Mouse (Mus musculus) adrenal gland, postnatal 14 days (tissue): ENCODE results near the gene Ppp1r37. TPM values are rescaled to one million over a fixed set of nuclear protein-coding genes. Genes with fewer than 3 reads are reported as not detected.
"Not testable (repeated sequence)": the region's sequence is repeated elsewhere in the genome, so short reads cannot be mapped to it uniquely, and the experiment has no call there.

Source experiments
- DNase-seq: peaks from one replicate; pipeline ENCODE4 v3.0.0; 2021; ENCODE audit warnings: mixed read lengths
- long read RNA-seq, 2 experiments: library from polyadenylated mRNA; stranded (forward); transcript quantifications; one replicate each; pipeline ENCODE4 v2.0.0; 2021
- total RNA-seq: library from RNA; stranded (reverse); gene quantifications from 2 replicates; pipeline ENCODE4 v1.2.3, GENCODE M21; 2021

The Ppp1r37 gene
- 58.8 and 64.2 TPM in 2 replicates for total RNA-seq
- long read RNA-seq, experiment 1, transcript Ppp1r37-201 (13 exons, 3,816 nt) = major isoform, 7 of 17 reads
- long read RNA-seq, experiment 1, partial matches to known transcripts = 3 of 17 reads
- long read RNA-seq, experiment 1, other reads (novel, unspliced or antisense) = 7 of 17 reads
- long read RNA-seq, experiment 2, transcript Ppp1r37-201 (13 exons, 3,816 nt) = major isoform, 6 of 14 reads
- long read RNA-seq, experiment 2, partial matches to known transcripts = 1 of 14 reads
- long read RNA-seq, experiment 2, other reads (novel, unspliced or antisense) = 7 of 14 reads

GRCm38 (mm10) chr7:19562643-19563410, at the start of gene Ppp1r37:
Gene Ppp1r37, minus strand, starts transcription at chr7:19563076.
- peak; percentile 58 for DNase-seq

GRCm38 (mm10) chr7:19610969-19611368, 48.1 kb upstream of the Ppp1r37 start:
- DNase-seq = no peak

- no peak for DNase-seq
Observed at GRCm38 (mm10) chr7:19609641-19610332, 46.9 kb upstream of the Ppp1r37 start.

DNA sequence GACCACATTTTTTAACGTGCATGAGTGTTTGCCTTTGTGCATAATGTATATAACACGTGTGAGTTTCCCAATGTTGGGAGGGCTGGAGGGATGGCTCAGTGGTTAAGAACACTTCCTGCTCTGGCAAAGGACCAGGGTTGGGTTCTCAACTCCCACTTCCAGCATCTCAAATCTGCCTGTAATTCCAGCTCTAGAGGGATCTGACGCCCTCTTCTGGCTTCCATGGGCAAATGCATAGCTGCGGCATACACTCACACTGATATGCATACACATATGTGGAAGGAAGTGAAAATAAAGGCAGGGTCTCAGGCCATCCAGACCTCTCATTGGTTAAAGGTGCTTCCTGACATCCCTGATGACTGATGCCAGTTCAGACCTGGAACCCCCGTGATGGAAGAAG, 44.4 kb upstream of the Ppp1r37 start:
- no peak for DNase-seq

GRCm38 (mm10) chr7:19604606-19605214, 41.8 kb upstream of the Ppp1r37 start:
- not testable (repeated sequence) for DNase-seq

GRCm38 (mm10) chr7:19603849-19604605, 41.2 kb upstream of the Ppp1r37 start, which contains the start of gene Clasrp:
Gene Clasrp, minus strand, starts transcription at chr7:19604486.
- DNase-seq = peak; percentile 99

DNA sequence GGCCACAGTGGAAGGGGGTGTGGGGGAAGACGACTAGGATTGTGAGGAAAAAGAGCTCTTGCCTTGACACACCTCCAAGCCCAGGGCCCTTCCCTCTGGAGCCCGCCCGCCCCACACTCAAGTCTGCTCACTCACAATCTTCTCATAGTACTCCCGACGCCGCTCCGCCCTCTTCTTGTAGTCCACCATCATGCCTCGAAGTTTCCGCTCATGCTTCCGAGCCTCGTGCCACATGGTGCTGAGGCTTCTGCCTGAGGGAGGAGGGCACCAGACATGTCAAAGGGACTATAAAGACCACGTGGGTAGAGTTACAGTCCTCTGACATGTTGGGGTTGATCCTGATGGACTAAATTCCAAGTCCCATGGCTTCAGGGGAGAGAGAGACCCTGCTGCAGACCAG, 40.2 kb upstream of the Ppp1r37 start:
- no peak for DNase-seq

- no peak for DNase-seq
Observed at GRCm38 (mm10) chr7:19600562-19600961, 37.7 kb upstream of the Ppp1r37 start.

- DNase-seq = no peak
Observed at GRCm38 (mm10) chr7:19593061-19593730, 30.3 kb upstream of the Ppp1r37 start.

DNA sequence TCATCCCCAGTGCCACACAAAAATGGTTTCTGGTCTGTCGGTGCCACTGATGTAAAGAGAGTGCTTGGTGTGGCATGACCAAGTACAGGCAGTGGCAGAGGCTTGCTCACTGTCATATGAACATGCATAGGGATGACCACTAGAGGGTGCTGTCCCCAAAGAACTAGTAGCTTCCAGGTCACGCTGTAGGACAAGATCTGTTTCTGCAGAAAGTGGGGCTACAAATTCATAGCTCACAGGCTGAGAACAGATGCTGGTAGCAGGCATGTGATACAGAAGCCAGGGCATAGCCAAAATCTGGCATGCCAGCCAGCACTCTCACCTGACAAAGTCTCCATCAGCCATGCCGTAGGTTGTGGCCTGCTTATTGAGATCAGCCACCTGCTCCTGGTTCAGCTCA, 27.0 kb upstream of the Ppp1r37 start:
- peak; percentile 90 for DNase-seq

GRCm38 (mm10) chr7:19589207-19589606, 26.3 kb upstream of the Ppp1r37 start:
- DNase-seq = peak; percentile 71

DNA sequence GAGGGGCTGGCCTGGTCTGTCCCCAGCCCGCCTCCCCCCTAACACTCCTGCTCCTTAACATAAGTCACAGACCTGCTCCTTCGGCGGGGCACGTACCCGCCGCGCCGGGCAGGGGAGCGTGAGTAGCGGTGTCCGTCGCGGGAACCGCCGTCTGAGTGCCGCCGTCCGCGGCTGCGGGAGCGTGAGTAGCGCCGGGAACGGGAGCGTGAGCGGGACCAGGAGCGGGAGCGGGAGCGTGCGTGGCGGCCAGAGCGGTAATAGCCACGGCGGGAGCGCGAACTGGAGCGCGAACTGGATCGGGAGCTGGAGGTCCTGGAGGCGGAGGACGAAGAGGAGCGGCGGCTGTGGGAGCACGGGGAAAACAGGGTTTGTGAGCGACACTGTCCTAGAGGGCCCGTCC, 23.4 kb upstream of the Ppp1r37 start:
- no peak for DNase-seq

DNA sequence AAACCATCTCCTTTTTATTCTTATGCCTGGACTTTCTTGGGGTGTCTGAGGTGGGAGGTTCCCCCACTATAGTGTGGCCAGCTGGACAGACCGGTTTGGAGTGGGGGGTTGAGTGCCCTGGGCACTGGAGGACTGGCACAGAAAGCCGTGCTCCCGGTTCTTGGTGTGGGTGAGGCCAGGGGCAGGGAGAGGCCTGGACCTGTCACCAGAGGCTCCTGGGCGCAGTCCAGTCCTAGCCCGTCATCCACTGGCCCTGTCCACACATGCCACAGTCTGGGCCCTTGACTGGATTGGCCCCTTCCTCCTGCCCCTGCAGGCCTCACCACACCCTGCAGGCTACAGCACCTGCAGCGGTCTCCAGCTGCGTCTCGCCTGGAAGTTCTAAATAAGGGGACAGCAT, 17.8 kb upstream of the Ppp1r37 start:
- DNase-seq = no peak

- no peak for DNase-seq
Observed at GRCm38 (mm10) chr7:19579751-19580150, 16.9 kb upstream of the Ppp1r37 start.

DNA sequence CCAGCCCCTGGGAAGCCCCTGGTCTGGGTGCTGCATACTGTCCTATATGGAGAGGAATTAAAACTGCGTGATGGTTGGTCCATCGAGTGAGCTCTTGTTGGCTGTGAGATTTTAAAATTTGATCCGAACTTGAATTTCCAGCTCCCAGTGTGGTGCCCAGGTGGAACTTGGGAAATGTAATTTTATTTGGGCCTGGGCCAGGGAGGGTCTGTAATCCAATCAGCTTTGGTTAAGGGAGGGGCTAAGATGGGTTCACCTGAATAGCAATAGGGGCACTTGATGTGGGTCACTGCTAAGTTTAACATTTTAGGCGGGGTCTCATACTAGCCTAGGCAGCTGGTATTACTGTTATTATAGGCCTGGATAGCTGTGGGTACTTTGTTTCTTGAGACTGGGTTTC, 15.6 kb upstream of the Ppp1r37 start:
- no peak for DNase-seq

- peak; percentile 38 for DNase-seq
Observed at GRCm38 (mm10) chr7:19577877-19578414, 15.1 kb upstream of the Ppp1r37 start.

DNA sequence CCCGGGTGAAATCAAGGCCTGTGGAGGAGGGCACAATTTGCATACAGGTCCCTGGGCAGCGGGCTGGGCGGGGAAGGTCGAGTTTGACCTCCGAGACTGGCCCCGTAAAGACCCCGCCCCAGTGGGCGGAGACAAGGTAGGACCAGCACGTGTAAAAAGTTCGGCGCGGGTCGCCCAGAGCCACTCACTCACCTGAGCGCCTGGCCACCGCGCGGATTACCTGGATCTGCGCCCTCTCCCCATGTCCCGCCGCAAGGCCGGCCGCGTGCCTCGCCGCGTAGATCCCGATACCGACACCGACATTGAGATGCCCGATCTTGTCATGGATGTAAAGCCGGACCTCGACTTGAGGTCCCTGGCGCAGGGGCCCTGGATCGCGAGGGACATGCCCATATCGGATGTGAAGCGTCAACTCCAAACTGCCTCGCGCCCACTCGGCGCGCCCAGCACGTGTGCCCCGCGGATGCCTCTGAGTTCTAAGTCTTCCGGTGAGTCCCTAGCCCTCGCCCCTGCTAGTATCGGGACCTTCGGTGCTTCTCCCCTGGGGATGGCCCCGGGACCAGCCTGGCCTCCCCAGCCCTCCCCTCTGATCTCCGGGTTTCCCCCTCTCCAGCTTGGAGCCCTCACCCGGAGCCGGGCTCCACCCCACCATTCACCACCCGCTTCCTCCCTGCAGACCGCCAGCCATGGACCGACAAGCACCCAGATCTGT, 14.4 kb upstream of the Ppp1r37 start, which contains the start of the genes Zfp296 and Gemin7:
Zfp296 (plus strand) TSS at position 147 of the 712 bp plus-strand sequence.
Gemin7 (minus strand) TSS at position 455 of the 712 bp plus-strand sequence.
- peak; percentile 38 for DNase-seq

- DNase-seq = no peak
Observed at GRCm38 (mm10) chr7:19575559-19575958, 12.7 kb upstream of the Ppp1r37 start.

- DNase-seq = no peak
Observed at GRCm38 (mm10) chr7:19573776-19574140, 10.9 kb upstream of the Ppp1r37 start.
